Mouse (Mus musculus): ENCODE measurements at regions not wholly inside any gene's neighbourhood (a gene's known extent, or its start where the extent isn't known, plus 50 kb on each side); places are given as distances from the start of the nearest gene placed in this dataset.

DNA sequence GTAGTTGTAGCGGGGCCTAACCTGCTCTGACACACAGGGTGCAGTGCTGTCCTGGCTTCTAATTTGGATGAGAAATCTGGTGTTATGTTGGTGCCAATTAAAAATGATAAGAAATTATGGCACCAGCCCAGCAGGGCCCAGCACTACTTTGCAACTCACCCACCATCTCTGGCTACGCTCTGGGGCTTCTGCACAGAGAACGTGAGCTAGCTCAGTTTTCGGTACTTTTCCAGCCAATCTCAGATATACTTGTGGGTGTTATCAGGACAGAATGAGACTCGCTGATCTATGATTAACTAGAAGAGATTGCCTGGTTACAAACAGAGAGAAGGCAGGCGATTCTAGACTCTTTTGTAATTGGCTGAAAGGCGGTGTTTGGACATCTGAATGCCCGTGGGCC, 71.6 kb upstream of the Unc5a start:
- WGBS: 80% methylated on average over 8 of the region's 8 CpGs
- H3K4me2 ChIP-seq (ENCODE audit: low read depth, low read length): no peak overlapping the region
- H3K9ac ChIP-seq (ENCODE audit: low read length): no peak overlapping the region
- H3K9me3 ChIP-seq (ENCODE audit: control insufficient read depth, low read length): no peaks in the 10 kb centered on the region
- peaks cover 32% of the 10 kb centered on the region for H3K27me3 ChIP-seq (ENCODE audit: control insufficient read depth, insufficient read depth, low read depth, low read length)
- ATAC-seq (ENCODE audit: low read depth): no peak
- H3K4me3 ChIP-seq (ENCODE audit: low read length): no peak overlapping the region
- no peaks in the 10 kb centered on the region for H3K4me1 ChIP-seq (replicated peaks; ENCODE audit: control insufficient read depth, insufficient read depth, low read length)
- H3K36me3 ChIP-seq (ENCODE audit: control insufficient read depth, insufficient read depth, low read length): no peaks in the 10 kb centered on the region
- no peak overlapping the region for H3K27ac ChIP-seq (ENCODE audit: low read length)

DNA sequence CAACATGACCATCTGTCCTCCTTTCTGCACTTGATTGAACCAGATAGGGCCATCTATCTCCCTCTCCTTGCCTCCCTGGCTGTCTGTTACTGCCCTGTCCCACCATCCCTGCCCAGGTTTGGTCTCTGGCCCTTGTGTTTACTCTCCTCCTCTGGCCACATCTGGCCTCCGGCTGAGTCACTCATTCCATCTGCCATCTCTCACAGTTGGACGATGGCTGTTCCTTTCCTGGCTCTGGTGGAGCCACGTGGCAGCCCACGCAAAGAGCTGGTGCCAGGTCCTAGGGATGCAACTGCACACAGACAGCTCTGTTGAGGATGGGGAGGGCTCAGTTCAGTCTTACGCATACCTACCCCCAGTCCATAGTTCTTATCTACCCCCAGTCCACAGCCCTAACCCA, 69.9 kb upstream of the Unc5a start:
- Histone ChIP-seq H3K4me3 (ENCODE audit: low read length) (no peak overlapping the region), H3K27me3 (ENCODE audit: control insufficient read depth, insufficient read depth, low read depth, low read length) (peaks cover 19% of the 10 kb centered on the region), H3K4me2 (ENCODE audit: low read depth, low read length) (no peak overlapping the region), H3K4me1 (replicated peaks; ENCODE audit: control insufficient read depth, insufficient read depth, low read length) (no peaks in the 10 kb centered on the region), H3K9ac (ENCODE audit: low read length) (no peak overlapping the region), H3K27ac (ENCODE audit: low read length) (no peak overlapping the region), H3K9me3 (ENCODE audit: control insufficient read depth, low read length) (no peaks in the 10 kb centered on the region), H3K36me3 (ENCODE audit: control insufficient read depth, insufficient read depth, low read length) (no peaks in the 10 kb centered on the region)
- 56% methylated on average over 5 of the region's 5 CpGs for WGBS
- no peak for ATAC-seq (ENCODE audit: low read depth)

DNA sequence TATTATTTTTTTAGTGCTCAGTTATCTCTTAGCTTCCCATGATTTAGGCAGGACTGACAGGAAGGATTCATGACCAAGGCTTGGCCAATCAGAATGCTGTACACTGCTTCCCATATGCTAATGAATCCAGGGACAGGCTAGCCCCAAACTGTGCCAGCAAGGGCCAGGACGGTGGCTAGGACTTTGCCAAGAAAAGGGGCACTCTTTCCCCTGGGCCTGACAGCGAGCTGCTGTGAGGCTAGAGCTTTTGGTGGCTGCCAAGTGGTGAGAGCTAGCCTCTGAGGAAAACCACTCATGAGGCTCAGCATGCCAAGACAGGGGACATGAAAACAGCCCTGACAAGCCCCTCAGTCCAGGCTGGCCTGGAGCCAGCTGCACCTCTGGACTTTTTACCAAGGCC, 69.0 kb upstream of the Unc5a start:
- no peak overlapping the region for H3K4me3 ChIP-seq (ENCODE audit: low read length)
- no peak overlapping the region for H3K27ac ChIP-seq (ENCODE audit: low read length)
- H3K4me2 ChIP-seq (ENCODE audit: low read depth, low read length): no peak overlapping the region
- H3K9me3 ChIP-seq (ENCODE audit: control insufficient read depth, low read length): no peaks in the 10 kb centered on the region
- ATAC-seq (ENCODE audit: low read depth): no peak
- H3K4me1 ChIP-seq (replicated peaks; ENCODE audit: control insufficient read depth, insufficient read depth, low read length): no peaks in the 10 kb centered on the region
- WGBS: 26% methylated on average over 2 of the region's 2 CpGs
- H3K9ac ChIP-seq (ENCODE audit: low read length): no peak overlapping the region
- no peaks in the 10 kb centered on the region for H3K36me3 ChIP-seq (ENCODE audit: control insufficient read depth, insufficient read depth, low read length)
- H3K27me3 ChIP-seq (ENCODE audit: control insufficient read depth, insufficient read depth, low read depth, low read length): peaks cover 10% of the 10 kb centered on the region

DNA sequence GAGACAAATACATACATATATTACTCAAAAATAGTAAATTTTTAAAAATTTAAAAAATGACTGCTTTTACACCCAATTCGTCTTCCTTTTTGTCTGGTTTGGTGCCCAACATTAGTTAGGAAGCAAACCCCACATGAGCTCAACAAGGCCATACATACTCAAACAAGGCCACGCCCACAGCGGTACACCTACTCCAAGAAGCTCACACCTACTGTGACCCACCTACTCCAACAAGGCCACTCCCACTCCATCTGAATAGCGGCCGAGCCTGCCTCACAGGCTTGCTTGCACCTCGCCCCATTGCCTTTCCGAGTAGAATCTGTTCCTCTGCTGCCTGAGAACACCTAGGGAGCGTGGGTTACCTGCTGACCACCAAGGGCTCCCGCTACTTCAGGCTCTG, 66.4 kb upstream of the Unc5a start:
- Histone ChIP-seq H3K36me3 (ENCODE audit: control insufficient read depth, insufficient read depth, low read length) (no peaks in the 10 kb centered on the region), H3K9ac (ENCODE audit: low read length) (no peak overlapping the region), H3K27me3 (ENCODE audit: control insufficient read depth, insufficient read depth, low read depth, low read length) (peaks cover 4% of the 10 kb centered on the region; the same call in 1 of the 2 replicates), H3K27ac (ENCODE audit: low read length) (no peak overlapping the region), H3K4me1 (replicated peaks; ENCODE audit: control insufficient read depth, insufficient read depth, low read length) (no peaks in the 10 kb centered on the region), H3K9me3 (ENCODE audit: control insufficient read depth, low read length) (no peaks in the 10 kb centered on the region), H3K4me3 (ENCODE audit: low read length) (no peak overlapping the region), H3K4me2 (ENCODE audit: low read depth, low read length) (no peak overlapping the region)
- no peak for ATAC-seq (ENCODE audit: low read depth)
- 48% methylated on average over 9 of the region's 9 CpGs for WGBS

DNA sequence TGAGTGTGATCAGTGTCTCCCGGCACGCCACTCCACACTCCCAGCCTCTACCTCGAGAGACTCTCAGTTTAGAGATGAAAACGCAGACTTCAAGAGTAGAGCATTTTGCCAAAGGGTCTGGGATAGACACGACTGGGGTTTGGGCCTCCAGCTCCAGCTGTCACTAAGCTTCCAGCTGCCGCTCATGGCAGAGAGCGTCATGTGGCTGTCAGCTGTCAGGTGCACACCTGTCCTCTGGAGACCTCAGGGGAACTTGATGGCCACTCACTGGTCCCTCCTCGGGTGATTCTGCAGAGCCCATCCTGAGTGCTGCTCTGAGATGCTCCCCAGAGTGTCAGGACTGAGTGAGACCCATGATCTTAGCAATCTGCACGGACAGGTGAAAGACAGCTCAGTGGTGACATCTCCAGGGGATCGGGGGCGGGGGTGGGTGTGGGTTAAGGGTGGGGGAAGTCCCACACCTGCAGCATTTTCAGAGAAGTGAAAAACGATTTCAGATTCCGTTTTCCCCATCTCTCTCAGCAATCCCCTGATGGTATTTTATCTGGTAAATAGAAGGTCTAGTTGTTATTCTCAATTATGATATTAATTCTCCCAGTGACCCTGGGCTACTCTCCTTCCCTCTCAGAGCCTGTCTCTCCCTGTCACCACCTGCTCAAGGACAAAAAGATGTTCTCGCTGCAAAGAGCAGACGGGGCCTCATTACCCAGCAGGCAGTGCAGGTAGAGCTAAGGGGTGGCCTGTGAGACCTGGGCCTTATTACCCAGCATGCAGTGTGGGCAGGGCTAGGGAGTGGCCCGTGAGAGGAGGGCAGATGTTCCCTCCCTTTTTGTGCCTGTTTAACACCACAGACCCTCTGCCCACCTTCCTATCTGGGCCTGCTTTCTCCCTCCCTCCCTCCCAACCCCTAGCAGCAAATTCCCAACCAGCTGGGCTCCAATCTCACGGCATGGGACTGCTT, 65.2 kb upstream of the Unc5a start:
- Histone ChIP-seq H3K4me2 (ENCODE audit: low read depth, low read length) (no peak overlapping the region), H3K36me3 (ENCODE audit: control insufficient read depth, insufficient read depth, low read length) (no peaks in the 10 kb centered on the region), H3K4me3 (ENCODE audit: low read length) (no peak overlapping the region), H3K27me3 (ENCODE audit: control insufficient read depth, insufficient read depth, low read depth, low read length) (peaks cover 4% of the 10 kb centered on the region; the same call in 1 of the 2 replicates), H3K9ac (ENCODE audit: low read length) (no peak overlapping the region), H3K4me1 (replicated peaks; ENCODE audit: control insufficient read depth, insufficient read depth, low read length) (no peaks in the 10 kb centered on the region), H3K27ac (ENCODE audit: low read length) (no peak overlapping the region), H3K9me3 (ENCODE audit: control insufficient read depth, low read length) (no peaks in the 10 kb centered on the region)
- 46% methylated on average over 17 of the region's 17 CpGs for WGBS
- no peak for ATAC-seq (ENCODE audit: low read depth)

DNA sequence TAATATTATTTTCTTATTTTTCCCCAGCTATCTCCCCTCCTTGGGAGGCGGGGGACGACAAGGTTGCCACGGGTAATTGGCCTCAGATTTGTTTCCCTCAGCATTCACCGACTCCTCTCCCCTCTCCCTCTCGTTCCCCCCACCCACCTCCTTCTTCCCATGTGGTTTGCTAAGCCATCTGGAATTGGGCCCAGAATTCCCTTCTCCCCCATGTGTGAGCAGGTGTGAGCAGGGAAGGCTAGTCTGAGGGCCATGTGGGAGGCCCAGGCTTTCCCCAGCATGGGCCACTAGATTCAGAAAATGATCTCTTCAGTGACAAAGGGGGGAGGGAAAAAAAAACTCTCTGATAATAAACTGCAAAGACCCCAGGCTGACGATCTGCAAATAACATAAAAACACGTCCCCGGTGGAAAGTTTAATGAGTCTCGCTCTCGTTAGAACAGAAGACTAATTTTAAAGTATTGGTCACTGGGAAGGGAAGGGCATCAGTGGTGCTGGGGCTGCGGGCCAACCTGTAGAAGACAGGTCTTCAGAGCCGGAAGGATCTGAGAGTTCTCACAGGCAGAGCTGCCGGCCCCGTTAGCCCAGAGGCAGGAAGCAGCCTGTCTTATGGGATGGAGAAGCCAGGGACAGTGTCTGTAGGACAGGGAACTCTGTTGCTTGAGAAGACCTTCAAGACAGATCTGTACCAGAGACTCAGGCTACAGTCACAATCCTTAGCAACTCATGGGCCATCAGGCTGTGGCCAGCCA, 64.3 kb upstream of the Unc5a start:
- no peak for ATAC-seq (ENCODE audit: low read depth)
- Histone ChIP-seq H3K4me2 (ENCODE audit: low read depth, low read length) (no peak overlapping the region), H3K36me3 (ENCODE audit: control insufficient read depth, insufficient read depth, low read length) (no peaks in the 10 kb centered on the region), H3K27ac (ENCODE audit: low read length) (no peak overlapping the region), H3K9me3 (ENCODE audit: control insufficient read depth, low read length) (no peaks in the 10 kb centered on the region), H3K9ac (ENCODE audit: low read length) (no peak overlapping the region), H3K27me3 (ENCODE audit: control insufficient read depth, insufficient read depth, low read depth, low read length) (peaks cover 4% of the 10 kb centered on the region; the same call in 1 of the 2 replicates), H3K4me1 (replicated peaks; ENCODE audit: control insufficient read depth, insufficient read depth, low read length) (no peaks in the 10 kb centered on the region), H3K4me3 (ENCODE audit: low read length) (no peak overlapping the region)
- WGBS: 54% methylated on average over 14 of the region's 14 CpGs

DNA sequence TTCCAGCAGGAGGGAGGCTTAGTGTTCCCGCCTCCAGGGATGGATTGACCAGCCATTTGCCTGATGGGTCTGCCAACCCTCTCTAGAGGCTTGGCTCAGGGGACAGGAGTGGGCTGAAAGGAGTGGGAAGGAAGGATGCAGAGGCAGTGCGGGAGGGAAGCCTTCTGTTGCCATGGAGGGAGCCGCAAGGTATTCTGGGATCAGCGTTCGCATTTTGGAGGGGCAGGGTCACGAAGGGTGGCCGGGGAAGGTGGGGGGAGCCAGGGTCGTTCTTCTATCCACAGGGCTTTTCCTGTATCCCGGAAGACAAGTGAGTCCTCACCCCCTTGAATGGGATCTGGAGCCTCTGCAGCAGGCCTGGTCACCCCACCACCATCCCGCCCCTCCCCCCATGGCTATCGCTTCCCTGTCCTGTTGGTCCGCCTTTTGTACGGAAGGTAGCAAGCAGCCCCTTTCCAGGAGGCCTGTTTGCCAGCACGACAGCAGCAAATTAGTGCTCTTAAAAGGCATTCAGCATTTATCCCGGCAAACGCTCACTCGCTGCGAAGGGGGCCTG, 61.8 kb upstream of the Unc5a start:
- no peak for ATAC-seq (ENCODE audit: low read depth)
- Histone ChIP-seq H3K27ac (ENCODE audit: low read length) (no peak overlapping the region), H3K27me3 (ENCODE audit: control insufficient read depth, insufficient read depth, low read depth, low read length) (peaks cover 4% of the 10 kb centered on the region; the same call in 1 of the 2 replicates), H3K36me3 (ENCODE audit: control insufficient read depth, insufficient read depth, low read length) (no peaks in the 10 kb centered on the region), H3K9ac (ENCODE audit: low read length) (no peak overlapping the region), H3K4me2 (ENCODE audit: low read depth, low read length) (no peak overlapping the region), H3K4me3 (ENCODE audit: low read length) (no peak overlapping the region), H3K9me3 (ENCODE audit: control insufficient read depth, low read length) (no peaks in the 10 kb centered on the region), H3K4me1 (replicated peaks; ENCODE audit: control insufficient read depth, insufficient read depth, low read length) (no peaks in the 10 kb centered on the region)
- WGBS: 15% methylated on average over 18 of the region's 18 CpGs

DNA sequence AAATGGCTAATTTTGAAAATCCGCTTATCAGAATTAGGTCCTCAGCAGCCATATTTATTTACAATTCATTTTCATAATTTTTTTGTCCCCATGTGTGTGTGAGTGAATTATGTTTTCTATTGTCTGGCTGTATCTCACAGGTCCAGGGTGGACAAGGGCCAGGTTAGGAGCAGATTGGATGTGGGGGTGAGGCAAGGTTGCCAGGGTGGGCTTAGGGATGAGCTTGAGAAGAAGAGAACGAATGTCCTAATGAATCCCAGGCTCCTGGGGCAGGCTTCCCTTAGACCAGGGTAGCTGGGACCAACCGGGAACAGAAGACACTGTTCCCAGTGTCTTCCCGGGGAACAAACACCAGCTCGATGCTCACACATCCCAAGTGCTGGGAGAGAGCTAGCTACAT, 61.2 kb upstream of the Unc5a start:
- H3K9ac ChIP-seq (ENCODE audit: low read length): no peak overlapping the region
- H3K4me3 ChIP-seq (ENCODE audit: low read length): no peak overlapping the region
- H3K4me1 ChIP-seq (replicated peaks; ENCODE audit: control insufficient read depth, insufficient read depth, low read length): no peaks in the 10 kb centered on the region
- no peaks in the 10 kb centered on the region for H3K36me3 ChIP-seq (ENCODE audit: control insufficient read depth, insufficient read depth, low read length)
- H3K9me3 ChIP-seq (ENCODE audit: control insufficient read depth, low read length): no peaks in the 10 kb centered on the region
- 59% methylated on average over 5 of the region's 5 CpGs for WGBS
- H3K27me3 ChIP-seq (ENCODE audit: control insufficient read depth, insufficient read depth, low read depth, low read length): peaks cover 4% of the 10 kb centered on the region; the same call in 1 of the 2 replicates
- H3K4me2 ChIP-seq (ENCODE audit: low read depth, low read length): no peak overlapping the region
- no peak overlapping the region for H3K27ac ChIP-seq (ENCODE audit: low read length)
- ATAC-seq (ENCODE audit: low read depth): no peak
